Mouse (Mus musculus): Measurements from ENCODE around the gene Zscan20.

DNA sequence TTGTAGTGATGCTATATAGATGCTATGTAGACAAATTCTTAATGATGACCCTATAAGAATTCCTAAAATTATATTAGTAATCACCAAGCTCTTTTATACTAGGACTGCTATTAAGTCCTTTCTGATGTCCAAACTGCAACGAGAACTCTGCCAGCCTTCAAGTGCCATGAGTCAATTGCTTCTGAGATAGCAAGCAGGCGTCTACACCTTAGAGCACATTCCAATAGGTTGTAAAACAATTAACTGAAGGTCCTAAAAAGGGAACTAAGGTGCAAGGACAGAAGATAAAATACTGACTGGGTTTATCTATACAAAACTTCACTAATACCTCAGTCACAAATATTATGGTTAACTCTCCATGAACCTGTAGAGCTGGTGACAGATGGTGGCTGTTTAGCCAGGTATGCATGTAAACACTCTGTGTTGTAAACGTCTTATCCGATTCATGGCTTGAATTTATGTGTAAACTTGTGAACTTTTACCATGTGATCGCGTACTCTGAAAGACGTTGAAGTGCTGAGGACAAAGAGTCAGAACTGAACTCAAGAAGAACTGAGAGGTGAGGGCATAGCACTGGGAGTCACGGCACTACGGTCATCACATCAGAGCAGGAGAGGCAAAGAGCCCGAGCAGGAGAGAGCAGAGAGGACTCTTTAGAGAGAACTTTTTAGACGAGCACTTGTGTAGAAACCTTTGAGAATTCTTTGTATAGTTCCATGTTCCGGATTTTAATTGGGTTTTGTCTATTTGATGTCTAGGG, 11.9 kb downstream of the Zscan20 start:
- TF ChIP-seq CTCF (IDR thresholded peaks at IDR 0.05; ENCODE audit: low read depth, low read length) = no peak
- TF ChIP-seq POLR2A (IDR thresholded peaks at IDR 0.05; ENCODE audit: borderline replicate concordance, low read depth, low read length) = no peak
